Mouse (Mus musculus) adrenal gland, postnatal 36 days (tissue): Measurements from ENCODE around the gene Actl10. TPM values are rescaled to one million over a fixed set of nuclear protein-coding genes. Genes with fewer than 3 reads are reported as not detected.

ENCODE experiments used
- DNase-seq, 2 experiments: peaks; one replicate each; pipeline ENCODE4 v3.0.0; 2021; ENCODE audit warnings: mixed read lengths in 1 of 2
- total RNA-seq, 2 experiments: library from RNA; stranded (reverse); gene quantifications; 2 replicates each; pipeline ENCODE4 v1.2.3; 2021

The Actl10 gene
- total RNA-seq, 2 experiments from 2014 or later, result not detected

- DNase-seq, result no peak
Observed at GRCm38 (mm10) chr2:154583906-154584872, 32.6 kb downstream of the Actl10 start.

- DNase-seq, result no peak
Observed at GRCm38 (mm10) chr2:154584931-154585601, 33.5 kb downstream of the Actl10 start.

GRCm38 (mm10) chr2:154586405-154586804 lies 34.8 kb downstream of the Actl10 start:
- DNase-seq, result peak in 1 of 2 experiments; percentile 37

- DNase-seq, result no peak
Observed at GRCm38 (mm10) chr2:154589051-154589450, 37.5 kb downstream of the Actl10 start.

GRCm38 (mm10) chr2:154591239-154591638 lies 39.7 kb downstream of the Actl10 start:
- no peak for DNase-seq

GRCm38 (mm10) chr2:154593025-154593424 lies 41.4 kb downstream of the Actl10 start:
- peak; percentile 37 to 62 for DNase-seq

- peak in 1 of 2 experiments; percentile 28 for DNase-seq
Observed at GRCm38 (mm10) chr2:154595775-154596174, 44.2 kb downstream of the Actl10 start.

- no peak for DNase-seq
Observed at GRCm38 (mm10) chr2:154597399-154597798, 45.8 kb downstream of the Actl10 start.

GRCm38 (mm10) chr2:154600586-154600985 lies 49.0 kb downstream of the Actl10 start:
- no peak for DNase-seq

- DNase-seq, result no peak
Observed at GRCm38 (mm10) chr2:154601324-154601723, 49.7 kb downstream of the Actl10 start.

Other genes with a start within 250 kb of the Actl10 start
- gene Bpifb9b, start 244.5 kb upstream of the Actl10 start, total RNA-seq, result not detected
- gene Cdk5rap1, start 178.8 kb upstream of the Actl10 start, total RNA-seq, result 10 to 100 TPM; 11.0 to 13.9 TPM
- 10 to 100 TPM; 22.1 to 26.5 TPM for gene Snta1, start 143.7 kb upstream of the Actl10 start, total RNA-seq
- gene Cbfa2t2, start 115.3 kb upstream of the Actl10 start, total RNA-seq, result 10 to 100 TPM; 30.7 to 40.9 TPM
- gene 1700003F12Rik, start 4.7 kb upstream of the Actl10 start, total RNA-seq, result under 1 TPM in 1 of 2 experiments, not detected in 1; 0.43 TPM
- gene Necab3, start 7.1 kb downstream of the Actl10 start, total RNA-seq, result 1 to 10 TPM; 1.1 to 1.5 TPM
- 1 to 10 TPM; 8.7 to 9.6 TPM for gene E2f1, start 18.1 kb downstream of the Actl10 start, total RNA-seq
- 10 to 100 TPM; 30.9 to 35.7 TPM for gene Pxmp4, start 51.9 kb downstream of the Actl10 start, total RNA-seq
- 1 to 10 TPM; 2.6 to 3.0 TPM for gene Zfp341, start 61.5 kb downstream of the Actl10 start, total RNA-seq
- gene 4930519P11Rik, start 61.7 kb downstream of the Actl10 start, total RNA-seq, result under 1 TPM in 1 of 2 experiments, not detected in 1; 0.63 TPM
- 100 to 1,000 TPM; 220 to 259 TPM for gene Chmp4b, start 99.9 kb downstream of the Actl10 start, total RNA-seq
- gene Gm14214, start 218.3 kb downstream of the Actl10 start, total RNA-seq, result not detected
- 100 to 1,000 TPM; 187 to 234 TPM for gene Raly, start 239.3 kb downstream of the Actl10 start, total RNA-seq
- not detected for gene a, start 239.6 kb downstream of the Actl10 start, total RNA-seq